Mouse (Mus musculus) megakaryocyte-erythroid progenitor cell, adult 5-6 weeks (primary cell): ENCODE data around the gene Susd1. TPM values are rescaled to one million over a fixed set of nuclear protein-coding genes. Genes with fewer than 3 reads are reported as not detected.

Source experiments
- ATAC-seq: replicated peaks from 2 replicates; pipeline ENCODE4 v1.8.0; 2016; ENCODE audit warnings: mild to moderate bottlenecking, inconsistent platforms; ENCODE audit not compliant: severe bottlenecking, poor library complexity, low FRiP score, low TSS enrichment
- total RNA-seq, 2 experiments: library from RNA; stranded (forward) in 1 of 2; stranded (reverse) in 1 of 2; fragments of 200-1000, 215-1000 nt in 1 of 2; fragments of >200 nt in 1 of 2; fragmentation: Nextera tagmentation in 1 of 2; gene quantifications; 2 replicates each; pipeline ENCODE4 v1.2.3; 2014 to 2017

Susd1 gene
- total RNA-seq, 2 experiments from 2014 or later: 55.2 to 91.5 TPM

GRCm38 (mm10) chr4:59355421-59355820, 83.0 kb downstream of the Susd1 start:
- ATAC-seq: no peak

GRCm38 (mm10) chr4:59354666-59355065, 83.8 kb downstream of the Susd1 start:
- ATAC-seq: no peak

- ATAC-seq: no peak
Observed at GRCm38 (mm10) chr4:59351938-59352337, 86.5 kb downstream of the Susd1 start.

GRCm38 (mm10) chr4:59350354-59350753, 88.1 kb downstream of the Susd1 start:
- no peak for ATAC-seq

GRCm38 (mm10) chr4:59349425-59350185, 88.8 kb downstream of the Susd1 start:
- peak; percentile 68 for ATAC-seq

GRCm38 (mm10) chr4:59340714-59341113, 97.7 kb downstream of the Susd1 start:
- peak; percentile 93 for ATAC-seq

- ATAC-seq: no peak
Observed at GRCm38 (mm10) chr4:59340046-59340445, 98.4 kb downstream of the Susd1 start.

- ATAC-seq: no peak
Observed at GRCm38 (mm10) chr4:59338896-59339535, 99.4 kb downstream of the Susd1 start.

- ATAC-seq: no peak
Observed at GRCm38 (mm10) chr4:59337533-59337885, 100.9 kb downstream of the Susd1 start.

- ATAC-seq: no peak
Observed at GRCm38 (mm10) chr4:59336846-59337532, 101.4 kb downstream of the Susd1 start.

- ATAC-seq: no peak
Observed at GRCm38 (mm10) chr4:59336439-59336809, 102.0 kb downstream of the Susd1 start.

- ATAC-seq: no peak
Observed at GRCm38 (mm10) chr4:59335616-59336438, 102.6 kb downstream of the Susd1 start.

GRCm38 (mm10) chr4:59335101-59335500, 103.3 kb downstream of the Susd1 start:
- no peak for ATAC-seq

- ATAC-seq: no peak
Observed at GRCm38 (mm10) chr4:59334236-59334635, 104.2 kb downstream of the Susd1 start.

GRCm38 (mm10) chr4:59333424-59333895, 105.0 kb downstream of the Susd1 start:
- ATAC-seq: no peak

GRCm38 (mm10) chr4:59332691-59333423, 105.6 kb downstream of the Susd1 start:
- no peak for ATAC-seq

GRCm38 (mm10) chr4:59332089-59332488, 106.3 kb downstream of the Susd1 start:
- 0 out of 2 replicates have a peak, but pooled peaks have one; percentile 7 for ATAC-seq

GRCm38 (mm10) chr4:59331633-59332032, 106.8 kb downstream of the Susd1 start:
- ATAC-seq: peak; percentile 57
